Mouse (Mus musculus) intestine, embryonic 16.5 days (tissue): ENCODE results near the gene Sergef. TPM values are rescaled to one million over a fixed set of nuclear protein-coding genes. Genes with fewer than 3 reads are reported as not detected.

Experiments used
- ATAC-seq: fragments of 200-750 bp; cut with Nextera tagmentation; 2 replicates; pipeline ENCODE4 v1.8.0; 2017; ENCODE audit warnings: moderate TSS enrichment, moderate library complexity
- H3K27ac ChIP-seq: fragments of 300-500 bp; sonication (generic); 2 replicates; pipeline ENCODE4 v1.5.1; 2014; ENCODE audit warnings: mild to moderate bottlenecking, low read length
- H3K27me3 ChIP-seq: fragments of 300-500 bp; sonication (generic); replicated peaks from 2 replicates; pipeline ENCODE4 v1.6.1; 2014; ENCODE audit warnings: low read length, control low read depth, mixed read lengths; ENCODE audit not compliant: control insufficient read depth, insufficient read depth
- H3K36me3 ChIP-seq: fragments of 300-500 bp; sonication (generic); 2 replicates; pipeline ENCODE4 v1.6.1; 2014; ENCODE audit warnings: low read length, control low read depth; ENCODE audit not compliant: control insufficient read depth, insufficient read depth
- H3K4me1 ChIP-seq: fragments of 300-500 bp; sonication (generic); 2 replicates; pipeline ENCODE4 v1.6.1; 2014; ENCODE audit warnings: low read length, control low read depth, mixed read lengths; ENCODE audit not compliant: control insufficient read depth, insufficient read depth
- H3K4me2 ChIP-seq: fragments of 300-500 bp; sonication (generic); 2 replicates; pipeline ENCODE4 v1.6.1; 2014; ENCODE audit warnings: low read depth, low read length, control low read depth
- H3K4me3 ChIP-seq: fragments of 300-500 bp; sonication (generic); 2 replicates; pipeline ENCODE4 v1.5.1; 2014; ENCODE audit warnings: mild to moderate bottlenecking, low read length
- H3K9ac ChIP-seq: fragments of 300-500 bp; sonication (generic); 2 replicates; pipeline ENCODE4 v1.6.1; 2014; ENCODE audit warnings: low read depth, low read length
- H3K9me3 ChIP-seq: fragments of 300-500 bp; sonication (generic); 2 replicates; pipeline ENCODE4 v1.6.1; 2016; ENCODE audit warnings: low read length, control low read depth; ENCODE audit not compliant: control insufficient read depth
- WGBS: fragments of 180-500 bp; shearing (Covaris S2); extraction: QIAGEN DNeasy Blood & Tissue Kit; methylation state at CpG from one replicate; pipeline ENCODE4 v1.1.7; 2014; 5-methylcytosine and 5-hydroxymethylcytosine counted together
- polyA plus RNA-seq: library from polyadenylated mRNA; unstranded; fragments of >200 nt; fragmentation: Nextera tagmentation; extraction: Ambion mirVana; gene quantifications from 2 replicates; pipeline ENCODE4 v1.2.1, GENCODE M21; 2015

Sergef gene
- polyA plus RNA-seq, 1 experiment from 2014 or later: 14.6 TPM

DNA sequence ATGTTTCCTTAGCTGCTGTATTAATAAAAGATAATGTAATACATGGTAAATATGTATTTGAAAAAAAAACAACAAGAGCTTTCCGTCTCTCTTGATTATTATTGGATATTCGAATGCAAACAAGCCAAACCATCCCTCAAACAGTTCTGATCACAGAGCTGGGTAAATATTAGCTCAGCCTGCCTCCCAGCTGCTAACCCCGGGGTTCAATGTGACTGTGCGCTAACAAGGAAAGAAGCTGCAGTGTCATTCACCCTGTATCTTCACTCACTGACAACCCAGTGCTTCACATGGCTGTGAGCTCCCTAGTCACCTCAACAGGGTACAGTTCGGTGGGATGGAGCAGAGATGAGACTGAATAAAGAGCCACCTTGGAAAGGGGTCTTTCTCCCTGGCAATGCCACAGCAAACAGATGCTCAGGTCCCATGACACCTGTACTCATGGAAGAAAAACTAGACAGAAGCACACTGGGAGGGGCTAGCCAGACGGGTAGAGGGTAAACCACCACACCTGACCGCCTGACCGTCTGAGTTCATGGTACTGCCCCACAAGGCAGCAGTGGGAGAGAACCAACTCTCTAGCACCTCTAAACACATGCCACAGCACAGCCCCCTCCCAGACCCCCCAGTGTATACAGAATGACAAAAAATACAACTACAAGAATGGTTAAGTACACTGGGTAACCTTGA lies 73.1 kb downstream of the Sergef start:
- Histone ChIP-seq H3K4me1 (no peaks in the 10 kb centered on the region), H3K9me3 (no peaks in the 10 kb centered on the region), H3K4me3 (no peak overlapping the region), H3K36me3 (no peaks in the 10 kb centered on the region), H3K4me2 (no peak overlapping the region), H3K27me3 (no peaks in the 10 kb centered on the region), H3K27ac (no peak overlapping the region), H3K9ac (no peak overlapping the region)
- WGBS: 58% methylated on average over 8 of the region's 8 CpGs
- peak; percentile 64; the same call in 1 of the 2 replicates for ATAC-seq

DNA sequence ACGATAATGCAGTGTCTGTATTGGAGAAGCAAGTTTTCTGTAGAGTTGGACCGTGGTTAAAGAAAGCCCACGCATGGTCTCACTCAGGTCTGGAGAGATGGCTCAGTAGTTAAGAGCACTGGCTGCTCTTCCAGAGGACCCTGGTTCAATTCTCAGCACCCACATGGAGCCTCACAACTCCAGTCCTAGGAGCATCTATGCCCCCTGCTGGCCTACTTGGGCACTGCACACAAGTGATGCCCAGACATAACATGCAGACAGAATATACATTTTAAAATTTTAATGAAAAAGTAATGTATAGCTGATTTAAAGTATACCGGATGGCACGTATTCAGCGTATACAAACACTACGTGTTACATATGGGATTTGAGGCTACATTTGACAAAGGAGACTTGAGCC lies 74.2 kb downstream of the Sergef start:
- ATAC-seq: no peak
- Histone ChIP-seq H3K4me1 (no peaks in the 10 kb centered on the region), H3K36me3 (no peaks in the 10 kb centered on the region), H3K9me3 (no peaks in the 10 kb centered on the region), H3K27me3 (no peaks in the 10 kb centered on the region), H3K4me3 (no peak overlapping the region), H3K4me2 (no peak overlapping the region), H3K27ac (no peak overlapping the region), H3K9ac (no peak overlapping the region)
- WGBS: 94% methylated on average over 7 of the region's 7 CpGs

DNA sequence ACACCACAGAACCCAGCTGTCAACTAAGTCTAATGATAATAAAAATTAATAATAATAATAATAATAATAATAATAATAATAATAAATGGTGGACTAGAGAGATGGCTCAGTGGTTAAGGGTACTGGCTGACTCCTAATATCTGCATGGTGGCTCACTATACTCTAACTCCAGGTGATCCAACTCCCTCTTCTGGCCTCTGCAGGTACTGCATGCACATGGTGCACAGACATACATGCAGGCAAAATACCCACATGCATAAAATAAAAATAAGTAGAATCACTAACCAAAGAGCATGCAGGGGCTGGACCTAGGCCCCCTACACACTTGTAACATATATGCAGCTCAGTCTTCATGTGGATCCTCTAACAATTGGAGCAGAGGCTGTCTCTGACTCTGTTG lies 75.8 kb downstream of the Sergef start:
- H3K27me3 ChIP-seq: no peaks in the 10 kb centered on the region
- no peak overlapping the region for H3K9ac ChIP-seq

DNA sequence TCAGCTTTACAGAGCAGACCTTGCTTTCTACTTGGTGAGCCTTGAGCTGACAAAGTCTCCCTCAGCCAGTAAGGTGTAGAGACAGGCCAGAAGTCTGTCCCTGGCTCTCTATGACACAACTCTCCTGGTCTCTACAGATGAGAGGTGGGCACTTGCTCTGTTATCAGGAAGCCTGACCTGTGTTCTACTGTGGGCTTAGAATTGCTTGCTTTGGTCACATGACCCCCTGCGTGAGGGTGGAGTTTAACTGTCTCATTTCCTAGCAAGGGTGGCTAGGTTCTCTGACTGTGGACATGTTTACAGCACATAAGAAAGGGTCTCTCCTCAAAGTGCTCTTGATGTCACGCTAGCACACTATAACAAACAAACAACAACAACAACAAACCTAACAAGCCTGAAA lies 79.5 kb downstream of the Sergef start:
- WGBS: 89% methylated on average over 2 of the region's 2 CpGs
- no peak overlapping the region for H3K4me2 ChIP-seq
- no peaks in the 10 kb centered on the region for H3K4me1 ChIP-seq
- H3K9ac ChIP-seq: no peak overlapping the region
- no peak overlapping the region for H3K4me3 ChIP-seq
- no peak overlapping the region for H3K27ac ChIP-seq
- no peak for ATAC-seq
- H3K27me3 ChIP-seq: no peaks in the 10 kb centered on the region
- H3K36me3 ChIP-seq: no peaks in the 10 kb centered on the region
- no peaks in the 10 kb centered on the region for H3K9me3 ChIP-seq

More for the DNA sequence above, 75.8 kb downstream of the Sergef start:
- H3K4me2 ChIP-seq: no peak overlapping the region
- H3K4me3 ChIP-seq: no peak overlapping the region
- no peak for ATAC-seq
- no peaks in the 10 kb centered on the region for H3K4me1 ChIP-seq
- no peaks in the 10 kb centered on the region for H3K9me3 ChIP-seq
- no peaks in the 10 kb centered on the region for H3K36me3 ChIP-seq
- H3K27ac ChIP-seq: no peak overlapping the region

DNA sequence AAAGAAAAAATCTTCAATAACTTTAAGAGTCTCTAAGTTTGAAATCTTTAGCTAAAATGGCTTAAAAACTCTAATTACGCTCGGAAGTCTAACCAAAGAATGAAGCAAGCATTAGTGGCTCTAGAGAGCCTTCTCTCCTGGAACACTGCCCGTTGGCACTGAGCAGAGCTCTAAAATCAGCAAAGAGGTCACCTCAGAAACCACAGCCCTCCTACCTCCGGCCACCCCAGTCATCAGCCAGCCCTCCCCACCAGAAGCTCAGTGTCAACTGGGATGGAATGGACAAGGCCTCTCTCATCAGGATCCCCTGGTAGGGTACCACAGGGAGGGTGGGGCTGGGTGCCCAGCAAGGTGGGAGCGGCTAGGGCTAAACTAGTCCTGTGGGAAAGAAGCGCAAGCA lies 80.0 kb downstream of the Sergef start:
- Histone ChIP-seq H3K27ac (no peak overlapping the region), H3K4me2 (no peak overlapping the region), H3K4me1 (no peaks in the 10 kb centered on the region), H3K9me3 (no peaks in the 10 kb centered on the region), H3K9ac (no peak overlapping the region), H3K36me3 (no peaks in the 10 kb centered on the region), H3K27me3 (no peaks in the 10 kb centered on the region), H3K4me3 (no peak overlapping the region)
- ATAC-seq: no peak
- 88% methylated on average over 6 of the region's 6 CpGs for WGBS

DNA sequence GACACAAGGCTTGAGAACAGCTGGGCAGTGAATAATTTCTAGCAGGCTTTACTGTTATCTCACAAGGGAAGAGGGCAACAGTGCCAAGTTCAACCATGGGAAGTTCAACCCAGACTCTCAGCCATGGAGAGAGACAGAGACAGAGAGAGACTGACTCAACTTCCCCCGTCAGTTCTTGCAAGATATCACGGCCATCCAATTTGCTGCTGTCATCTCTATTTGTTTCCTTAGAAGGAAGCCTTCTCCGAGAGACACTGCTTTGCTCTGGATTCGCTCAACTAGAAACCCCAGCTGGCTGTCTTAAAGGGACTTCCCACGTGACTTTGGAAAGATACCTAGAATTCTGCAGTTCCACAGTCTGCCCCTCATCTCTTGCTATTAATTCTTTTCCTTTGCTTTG lies 80.6 kb downstream of the Sergef start:
- Histone ChIP-seq H3K4me2 (no peak overlapping the region), H3K9me3 (no peaks in the 10 kb centered on the region)

DNA sequence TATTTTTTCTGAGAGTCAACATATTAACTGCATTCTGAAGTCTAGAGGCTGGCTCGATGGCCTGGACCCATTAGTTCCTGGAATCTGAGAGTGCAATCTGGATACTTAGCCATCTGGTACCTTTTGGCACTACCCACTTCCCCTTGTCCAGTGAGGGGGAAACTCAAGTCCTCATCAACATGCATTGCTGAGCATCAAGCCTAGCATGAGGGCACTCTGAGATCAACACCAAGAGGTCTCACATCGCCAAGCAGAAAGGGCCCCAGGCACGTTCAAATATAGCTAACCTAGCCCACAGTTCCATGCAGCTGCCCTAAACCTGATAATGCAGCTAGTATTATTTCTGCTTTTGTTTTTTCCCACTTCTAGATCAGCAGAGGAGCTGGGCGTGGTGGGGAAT lies 81.6 kb downstream of the Sergef start:
- H3K9me3 ChIP-seq: no peaks in the 10 kb centered on the region
- no peak overlapping the region for H3K9ac ChIP-seq
- H3K4me2 ChIP-seq: no peak overlapping the region
- 84% methylated on average over 4 of the region's 4 CpGs for WGBS
- H3K27ac ChIP-seq: no peak overlapping the region
- H3K36me3 ChIP-seq: no peaks in the 10 kb centered on the region
- ATAC-seq: no peak
- H3K4me3 ChIP-seq: no peak overlapping the region
- peaks cover 6% of the 10 kb centered on the region; the same call in 1 of the 2 replicates for H3K4me1 ChIP-seq
- H3K27me3 ChIP-seq: no peaks in the 10 kb centered on the region

More for the DNA sequence above, 80.6 kb downstream of the Sergef start:
- no peaks in the 10 kb centered on the region for H3K36me3 ChIP-seq
- H3K27me3 ChIP-seq: no peaks in the 10 kb centered on the region
- peaks cover 3% of the 10 kb centered on the region; the same call in 1 of the 2 replicates for H3K4me1 ChIP-seq
- no peak overlapping the region for H3K27ac ChIP-seq
- H3K4me3 ChIP-seq: no peak overlapping the region
- 78% methylated on average over 5 of the region's 5 CpGs for WGBS
- ATAC-seq: no peak
- no peak overlapping the region for H3K9ac ChIP-seq

DNA sequence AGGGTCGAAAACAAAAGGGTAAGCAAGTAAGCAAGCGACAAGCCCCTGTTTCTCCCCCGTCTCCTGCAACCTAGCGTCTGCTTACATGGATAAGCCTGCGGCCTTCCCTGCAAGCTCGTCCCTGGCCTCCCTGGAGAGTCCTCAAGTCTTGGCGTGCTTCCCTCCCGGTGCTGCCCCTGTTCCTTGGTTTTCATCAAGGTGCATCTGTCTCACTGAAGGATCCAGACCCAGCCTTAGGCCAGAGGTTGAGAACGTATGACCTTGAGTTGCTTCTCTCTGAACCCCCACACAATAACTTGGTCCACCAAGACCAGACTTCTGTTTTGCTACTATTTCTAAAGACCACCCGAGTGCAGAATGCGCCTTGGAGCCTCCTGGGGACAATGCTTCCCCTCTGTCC lies 82.2 kb downstream of the Sergef start:
- Histone ChIP-seq H3K4me3 (no peak overlapping the region), H3K9ac (no peak overlapping the region), H3K27ac (no peak overlapping the region), H3K9me3 (no peaks in the 10 kb centered on the region), H3K4me1 (peaks cover 6% of the 10 kb centered on the region; the same call in 1 of the 2 replicates), H3K36me3 (no peaks in the 10 kb centered on the region), H3K4me2 (no peak overlapping the region), H3K27me3 (no peaks in the 10 kb centered on the region)
- ATAC-seq: no peak
- WGBS: 81% methylated on average over 11 of the region's 11 CpGs

DNA sequence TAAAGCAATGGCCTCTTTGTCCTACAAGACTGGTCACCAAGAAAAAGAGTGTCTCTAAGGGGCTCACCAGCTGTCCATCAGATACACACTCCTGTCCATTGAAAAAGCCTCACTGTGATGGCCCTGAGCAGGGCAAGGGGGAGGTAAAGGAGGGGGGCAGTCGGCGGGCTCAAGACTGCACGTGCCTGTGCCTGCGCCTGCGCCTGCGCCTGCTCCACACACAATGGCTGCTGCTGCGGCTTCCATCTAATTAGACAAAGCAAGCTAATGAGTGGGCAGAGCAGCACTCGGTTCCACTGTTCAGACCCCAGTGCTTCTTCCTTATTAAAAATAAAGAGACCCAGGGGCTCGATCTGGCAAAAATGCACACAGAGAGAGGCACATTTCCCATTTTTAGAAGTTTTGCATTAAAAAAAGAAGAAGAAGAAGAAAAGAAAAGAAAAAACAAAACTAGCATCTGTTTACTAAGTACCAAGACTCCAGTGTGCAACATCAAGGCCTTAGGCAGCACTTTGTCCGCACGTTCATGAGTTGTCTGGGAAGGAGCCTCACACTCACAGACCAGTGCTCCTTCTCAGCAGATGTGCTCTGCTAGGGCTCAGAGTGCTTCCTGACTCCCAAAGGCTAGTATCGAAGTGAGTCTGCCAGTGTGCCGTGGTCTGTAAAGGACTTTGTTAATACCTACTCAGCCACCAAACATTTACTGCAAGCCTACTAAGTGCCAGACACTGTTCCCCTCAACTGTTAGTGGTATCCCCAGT lies 83.1 kb downstream of the Sergef start:
- H3K4me1 ChIP-seq: peaks cover 6% of the 10 kb centered on the region; the same call in 1 of the 2 replicates
- no peaks in the 10 kb centered on the region for H3K27me3 ChIP-seq
- no peak overlapping the region for H3K4me3 ChIP-seq
- H3K36me3 ChIP-seq: no peaks in the 10 kb centered on the region
- H3K9me3 ChIP-seq: no peaks in the 10 kb centered on the region
- no peak overlapping the region for H3K27ac ChIP-seq
- H3K9ac ChIP-seq: no peak overlapping the region
- no peak overlapping the region for H3K4me2 ChIP-seq
- WGBS: 81% methylated on average over 13 of the region's 13 CpGs
- ATAC-seq: no peak
